Mouse (Mus musculus) left cerebral cortex, postnatal 36 days (tissue): ENCODE results near the gene Rab7. TPM values are rescaled to one million over a fixed set of nuclear protein-coding genes. Genes with fewer than 3 reads are reported as not detected.
"Not testable (repeated sequence)": the region's sequence is repeated elsewhere in the genome, so short reads cannot be mapped to it uniquely, and the experiment has no call there.

ENCODE experiments used
- DNase-seq, 2 experiments: peaks; one replicate each; pipeline ENCODE4 v3.0.0; 2021 to 2022; ENCODE audit warnings: low spot score in 2 of 2, mixed read lengths in 1 of 2
- intact Hi-C: fragments of 180-260 bp; cut with DNase I; formaldehyde crosslinking; loops from one replicate; pipeline ENCODE4 v1.15.1; 2025
- microRNA-seq: library from miRNA; unstranded; fragments of <30 nt; microRNA quantifications from one replicate; pipeline ENCODE4 v1.2.0, GENCODE M21; 2022
- total RNA-seq, 2 experiments: library from RNA; stranded (reverse); gene quantifications; 2 replicates each; pipeline ENCODE4 v1.2.3; 2021

The Rab7 gene
- total RNA-seq, 2 experiments from 2014 or later, result 323 to 336 TPM

DNA sequence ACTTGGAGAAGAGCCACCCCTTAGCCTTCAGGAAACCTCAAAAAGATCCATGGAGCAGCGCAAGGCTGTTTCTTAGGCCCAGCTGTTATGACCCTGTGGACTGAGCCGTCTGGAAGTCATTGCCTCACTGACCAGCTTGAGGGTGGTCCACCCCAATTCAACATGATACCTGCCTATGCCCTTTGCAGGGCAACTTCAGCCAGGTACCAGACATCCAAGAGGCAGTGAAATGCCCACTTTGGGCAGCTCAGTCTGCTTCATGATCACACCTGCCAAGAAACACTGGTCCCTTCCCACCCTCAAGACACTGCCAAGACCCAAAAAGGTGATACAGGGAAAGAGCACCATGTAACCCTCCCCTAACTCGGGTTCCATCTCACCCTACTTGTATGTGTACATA lies 65.3 kb downstream of the Rab7 start:
- no peak for DNase-seq
- intact Hi-C loops, result loop anchor here (5.0 to 10.0 kb wide), 2 partner anchors 67 to 145 kb away; partner anchors contain the start of genes Gm45140, Hmces and Isy1

- intact Hi-C loops, result no loop called here
- no peak for DNase-seq
Observed at GRCm38 (mm10) chr6:87970041-87970440, 75.0 kb downstream of the Rab7 start.

- intact Hi-C loops, DNase-seq: not testable (repeated sequence)
Observed at GRCm38 (mm10) chr6:87962457-87962856, 82.6 kb downstream of the Rab7 start.

Small RNA genes within 50 kb of the gene (microRNA-seq; reads per million reads assigned to microRNA genes)
- gene Gm47286, result not detected

Other genes starting within 250 kb of the Rab7 start
- 10 to 100 TPM; 14.1 to 18.1 TPM for gene Rab43, start 233.1 kb downstream of the Rab7 start, total RNA-seq
- 1 to 10 TPM; 1.4 to 3.0 TPM for gene Gm45140, start 209.5 kb downstream of the Rab7 start, total RNA-seq
- 10 to 100 TPM; 24.3 to 39.2 TPM for gene Isy1, start 206.5 kb downstream of the Rab7 start, total RNA-seq
- 100 to 1,000 TPM; 248 to 250 TPM for gene Cnbp, start 194.2 kb downstream of the Rab7 start, total RNA-seq
- 100 to 1,000 TPM; 230 to 232 TPM for gene Copg1, start 157.5 kb downstream of the Rab7 start, total RNA-seq
- 10 to 100 TPM; 21.2 to 25.7 TPM for gene Hmces, start 131.3 kb downstream of the Rab7 start, total RNA-seq
- gene H1fx, start 63.6 kb downstream of the Rab7 start, total RNA-seq, result 10 to 100 TPM; 60.4 to 73.0 TPM
- gene Rpn1, start 39.2 kb upstream of the Rab7 start, total RNA-seq, result 100 to 1,000 TPM; 165 to 167 TPM
- 1 to 10 TPM; 5.4 to 6.6 TPM for gene Gata2, start 148.6 kb upstream of the Rab7 start, total RNA-seq
- not detected for gene Dnajb8, start 177.0 kb upstream of the Rab7 start, total RNA-seq